Mouse (Mus musculus) kidney, postnatal 0 days (tissue): ENCODE measurements around the gene Spats2. TPM values are rescaled to one million over a fixed set of nuclear protein-coding genes. Genes with fewer than 3 reads are reported as not detected.

Experiments used
- ATAC-seq: fragments of 200-750 bp; cut with Nextera tagmentation; replicated peaks from 2 replicates; pipeline ENCODE4 v1.8.0; 2017; ENCODE audit warnings: low read depth, moderate number of reproducible peaks, moderate TSS enrichment, moderate library complexity; ENCODE audit not compliant: low FRiP score
- DNase-seq: peaks from one replicate; pipeline ENCODE4 v3.0.0-alpha.2; 2016; ENCODE audit warnings: low spot score
- H3K27ac ChIP-seq: fragments of 300-500 bp; sonication (generic); 2 replicates; pipeline ENCODE4 v1.5.1; 2014; ENCODE audit warnings: mild to moderate bottlenecking
- H3K27me3 ChIP-seq: fragments of 300-500 bp; sonication (generic); 2 replicates; pipeline ENCODE4 v1.6.1; 2014; ENCODE audit warnings: low read length, mixed read lengths; ENCODE audit not compliant: insufficient read depth
- H3K36me3 ChIP-seq: fragments of 300-500 bp; sonication (generic); 2 replicates; pipeline ENCODE4 v1.6.1; 2014; ENCODE audit warnings: low read length, mixed read lengths; ENCODE audit not compliant: insufficient read depth
- H3K4me1 ChIP-seq: fragments of 300-500 bp; sonication (generic); replicated peaks from 2 replicates; pipeline ENCODE4 v1.6.1; 2014; ENCODE audit warnings: antibody characterized with exemption, low read length, mixed read lengths; ENCODE audit not compliant: insufficient read depth
- H3K4me2 ChIP-seq: fragments of 300-500 bp; sonication (generic); 2 replicates; pipeline ENCODE4 v1.6.1; 2014; ENCODE audit warnings: mild to moderate bottlenecking, low read length, moderate library complexity, mixed read lengths
- H3K4me3 ChIP-seq: fragments of 300-500 bp; sonication (generic); replicated peaks from 2 replicates; pipeline ENCODE4 v1.5.1; 2014; ENCODE audit warnings: low read depth, low read length
- H3K9ac ChIP-seq: fragments of 300-500 bp; sonication (generic); 2 replicates; pipeline ENCODE4 v1.6.1; 2014; ENCODE audit warnings: low read depth, low read length
- H3K9me3 ChIP-seq: fragments of 300-500 bp; sonication (generic); replicated peaks from 2 replicates; pipeline ENCODE4 v1.6.1; 2016; ENCODE audit warnings: low read length, inconsistent platforms, mixed read lengths
- CTCF ChIP-seq: IDR thresholded peaks from 2 replicates; pipeline ENCODE4 v1.5.1; 2016; ENCODE audit warnings: antibody characterized with exemption, low read depth, mild to moderate bottlenecking, moderate library complexity
- WGBS: fragments of 180-500 bp; shearing (Covaris S2); extraction: QIAGEN DNeasy Blood & Tissue Kit; methylation state at CpG from one replicate; pipeline ENCODE4 v1.1.7; 2014; 5-methylcytosine and 5-hydroxymethylcytosine counted together
- polyA plus RNA-seq: library from polyadenylated mRNA; unstranded; fragments of >200 nt; fragmentation: Nextera tagmentation; extraction: Ambion mirVana; gene quantifications from 2 replicates; pipeline ENCODE4 v1.2.1, GENCODE M21; 2015

Gene Spats2
- polyA plus RNA-seq, 1 experiment from 2014 or later = 33.5 TPM

DNA sequence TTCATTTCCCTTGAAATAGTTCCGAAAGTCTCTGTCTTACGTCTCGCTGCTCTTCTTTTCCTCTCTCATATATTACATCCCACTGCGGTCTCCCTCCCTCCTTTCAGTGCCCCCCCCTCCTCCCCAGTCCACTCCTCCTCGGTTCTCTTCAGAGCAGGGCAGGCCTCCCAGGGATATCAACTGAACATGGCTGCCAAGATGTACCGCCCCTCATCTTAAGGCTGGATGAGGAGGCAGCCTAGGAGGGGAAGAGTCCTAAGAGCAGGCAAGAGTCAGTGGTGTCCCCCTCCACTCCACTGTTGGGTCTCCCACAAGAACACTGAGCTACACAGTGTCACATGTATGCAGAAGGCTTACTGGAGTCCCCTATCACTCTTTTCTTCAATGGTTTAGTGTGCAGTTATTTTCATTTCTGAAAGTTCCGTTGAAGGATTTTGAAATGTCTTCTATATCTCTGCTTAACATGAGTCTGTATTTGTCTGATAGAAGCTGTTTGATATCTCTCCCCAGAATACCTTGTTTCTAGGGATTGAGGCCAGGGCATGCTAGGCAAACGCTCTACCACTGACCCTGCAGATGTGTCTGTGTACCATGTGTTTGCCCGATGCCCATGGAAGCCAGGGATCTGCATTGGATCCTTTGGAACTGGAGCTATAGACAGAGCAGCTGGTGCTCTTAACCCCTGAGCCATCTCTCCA lies 58.6 kb downstream of the Spats2 start:
- no peak for ATAC-seq
- no peak overlapping the region for H3K4me2 ChIP-seq
- 87% methylated on average over 9 of the region's 9 CpGs for WGBS

GRCm38 (mm10) chr15:99194358-99194757 lies 68.6 kb downstream of the Spats2 start:
- TF ChIP-seq CTCF = no peak

More for the DNA sequence above, 58.6 kb downstream of the Spats2 start:
- no peak for DNase-seq
- Histone ChIP-seq H3K27ac (no peak overlapping the region), H3K9ac (no peak overlapping the region), H3K9me3 (no peaks in the 10 kb centered on the region), H3K27me3 (no peaks in the 10 kb centered on the region), H3K4me1 (no peaks in the 10 kb centered on the region), H3K36me3 (peaks cover 44% of the 10 kb centered on the region), H3K4me3 (no peak overlapping the region)
- TF ChIP-seq CTCF = no peak

GRCm38 (mm10) chr15:99195043-99195442 lies 69.3 kb downstream of the Spats2 start:
- ATAC-seq (no peak), DNase-seq (peak; percentile 33)
- Histone ChIP-seq H3K4me1 (no peaks in the 10 kb centered on the region), H3K9ac (no peak overlapping the region), H3K27ac (no peak overlapping the region), H3K9me3 (no peaks in the 10 kb centered on the region), H3K4me3 (no peak overlapping the region), H3K27me3 (no peaks in the 10 kb centered on the region), H3K4me2 (no peak overlapping the region), H3K36me3 (peaks cover 12% of the 10 kb centered on the region; the same call in 1 of the 2 replicates)
- 62% methylated on average over 6 of the region's 6 CpGs for WGBS
- TF ChIP-seq CTCF = no peak

More at GRCm38 (mm10) chr15:99194358-99194757, 68.6 kb downstream of the Spats2 start:
- no peak overlapping the region for H3K9ac ChIP-seq
- DNase-seq (no peak), ATAC-seq (no peak)
- H3K27ac ChIP-seq = no peak overlapping the region
- no peak overlapping the region for H3K4me2 ChIP-seq
- 85% methylated on average over 10 of the region's 10 CpGs for WGBS
- H3K36me3 ChIP-seq = peaks cover 8% of the 10 kb centered on the region; the same call in 1 of the 2 replicates
- no peaks in the 10 kb centered on the region for H3K9me3 ChIP-seq
- no peak overlapping the region for H3K4me3 ChIP-seq
- H3K27me3 ChIP-seq = no peaks in the 10 kb centered on the region
- H3K4me1 ChIP-seq = no peaks in the 10 kb centered on the region

DNA sequence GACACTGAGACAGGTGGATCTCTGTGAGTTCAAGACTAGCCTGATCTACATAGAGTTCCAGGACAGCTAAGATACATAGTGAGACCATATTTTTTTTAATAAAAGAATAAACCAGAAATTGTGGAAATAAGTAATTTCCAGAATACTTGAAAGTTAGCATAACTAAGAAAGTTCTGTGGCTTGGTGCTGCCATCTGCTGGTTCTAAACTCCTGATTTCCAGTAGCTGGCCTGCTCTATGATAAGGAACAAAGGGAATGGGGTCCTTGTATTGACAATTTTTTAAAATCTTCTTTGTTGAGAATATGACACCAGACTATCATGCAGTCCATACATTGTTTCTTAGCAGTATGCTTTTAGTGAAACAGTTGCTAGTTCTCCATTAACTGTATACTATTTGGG lies 73.0 kb downstream of the Spats2 start:
- ATAC-seq (no peak), DNase-seq (peak; percentile 61)
- H3K36me3 ChIP-seq = peaks cover 5% of the 10 kb centered on the region; the same call in 1 of the 2 replicates
- H3K9ac ChIP-seq = no peak overlapping the region
- no peaks in the 10 kb centered on the region for H3K9me3 ChIP-seq
- TF ChIP-seq CTCF = peak; percentile 67
- no peak overlapping the region for H3K27ac ChIP-seq
- H3K4me3 ChIP-seq = no peak overlapping the region
- no peak overlapping the region for H3K4me2 ChIP-seq
- H3K4me1 ChIP-seq = no peaks in the 10 kb centered on the region
- H3K27me3 ChIP-seq = no peaks in the 10 kb centered on the region

- no peaks in the 10 kb centered on the region for H3K9me3 ChIP-seq
- no peak overlapping the region for H3K4me2 ChIP-seq
- no peak for ATAC-seq
- no peak overlapping the region for H3K9ac ChIP-seq
- no peak overlapping the region for H3K27ac ChIP-seq
- H3K4me1 ChIP-seq = no peaks in the 10 kb centered on the region
- DNase-seq = no peak
- H3K4me3 ChIP-seq = no peak overlapping the region
- H3K36me3 ChIP-seq = peaks cover 40% of the 10 kb centered on the region
- H3K27me3 ChIP-seq = no peaks in the 10 kb centered on the region
- 71% methylated on average over 8 of the region's 8 CpGs for WGBS
- TF ChIP-seq CTCF = no peak
Observed at GRCm38 (mm10) chr15:99205959-99206358, 80.2 kb downstream of the Spats2 start.

DNA sequence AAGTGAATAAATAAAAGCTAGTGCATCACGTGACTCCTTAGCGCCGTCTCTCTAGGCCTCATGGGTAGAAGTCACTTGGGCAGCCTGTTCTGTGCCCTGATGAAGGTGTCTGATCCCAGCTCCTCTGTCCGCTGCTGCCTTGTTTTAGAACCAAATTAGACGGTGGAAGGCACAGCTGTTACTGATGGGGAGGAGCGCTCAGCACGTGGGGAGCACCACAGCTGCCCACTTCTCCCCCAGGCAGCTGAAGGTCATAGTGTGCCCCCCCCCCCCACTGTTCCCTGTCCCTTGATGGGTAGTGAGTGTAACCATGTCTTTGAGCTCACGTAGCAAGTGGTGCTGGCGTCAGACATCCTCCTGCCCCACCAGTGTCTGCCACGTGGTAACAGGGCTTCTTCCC lies 87.5 kb downstream of the Spats2 start:
- H3K4me2 ChIP-seq = no peak overlapping the region
- no peaks in the 10 kb centered on the region for H3K9me3 ChIP-seq
- no peak for TF ChIP-seq CTCF
- no peak overlapping the region for H3K4me3 ChIP-seq
- ATAC-seq (no peak), DNase-seq (no peak)
- H3K4me1 ChIP-seq = no peaks in the 10 kb centered on the region
- 87% methylated on average over 10 of the region's 10 CpGs for whole genome bisulfite sequencing
- H3K27ac ChIP-seq = no peak overlapping the region
- no peaks in the 10 kb centered on the region for H3K27me3 ChIP-seq
- no peak overlapping the region for H3K9ac ChIP-seq
- H3K36me3 ChIP-seq = peaks cover 41% of the 10 kb centered on the region
